Mouse (Mus musculus) lung, embryonic 15.5 days (tissue): ENCODE results near the gene Lama5. TPM values are rescaled to one million over a fixed set of nuclear protein-coding genes. Genes with fewer than 3 reads are reported as not detected.

Source experiments
- microRNA-seq: library from miRNA; unstranded; fragments of <30 nt; microRNA quantifications from one replicate; pipeline ENCODE4, GENCODE M21; 2016
- polyA plus RNA-seq: library from polyadenylated mRNA; unstranded; fragments of >200 nt; fragmentation: Nextera tagmentation; extraction: Ambion mirVana; gene quantifications from 2 replicates; pipeline ENCODE4 v1.2.1, GENCODE M21; 2015

The Lama5 gene
- polyA plus RNA-seq, 1 experiment from 2014 or later: 83.2 TPM

Small RNA genes lying within 50 kb of the gene (microRNA-seq; reads per million reads assigned to microRNA genes)
- gene Mir3091 (1.3 reads per million), gene Mir7005 (not detected)

Other genes with a start within 250 kb of the Lama5 start
- 3.4 and 3.7 TPM in 2 replicates for gene Taf4, start 249.2 kb downstream of the Lama5 start, polyA plus RNA-seq
- gene Lsm14b, start 200.9 kb downstream of the Lama5 start, polyA plus RNA-seq: 7.5 and 9.5 TPM in 2 replicates
- gene Psma7, start 183.4 kb downstream of the Lama5 start, polyA plus RNA-seq: 513 and 529 TPM in 2 replicates
- gene Ss18l1, start 183.3 kb downstream of the Lama5 start, polyA plus RNA-seq: 4.0 and 4.5 TPM in 2 replicates
- gene Mtg2, start 155.3 kb downstream of the Lama5 start, polyA plus RNA-seq: 26.4 and 26.6 TPM in 2 replicates
- not detected in 2 replicates for gene Hrh3, start 121.4 kb downstream of the Lama5 start, polyA plus RNA-seq
- 30.9 and 32.5 TPM in 2 replicates for gene Osbpl2, start 106.6 kb downstream of the Lama5 start, polyA plus RNA-seq
- gene Adrm1, start 54.4 kb downstream of the Lama5 start, polyA plus RNA-seq: 184 and 191 TPM in 2 replicates
- 477 and 524 TPM in 2 replicates for gene Rps21, start 31.5 kb upstream of the Lama5 start, polyA plus RNA-seq
- gene Cables2, start 47.6 kb upstream of the Lama5 start, polyA plus RNA-seq: 14.1 and 16.5 TPM in 2 replicates
- gene Rbbp8nl, start 64.0 kb upstream of the Lama5 start, polyA plus RNA-seq: 2.3 and 3.1 TPM in 2 replicates
- gene Gata5, start 108.8 kb upstream of the Lama5 start, polyA plus RNA-seq: 26.2 and 27.8 TPM in 2 replicates
- 1.1 and 1.2 TPM in 2 replicates for gene Slco4a1, start 230.4 kb upstream of the Lama5 start, polyA plus RNA-seq